Mouse (Mus musculus) layer of hippocampus, adult 6 months (tissue): ENCODE measurements around the gene Gm20920. TPM values are rescaled to one million over a fixed set of nuclear protein-coding genes. Genes with fewer than 3 reads are reported as not detected.

Source experiments
- long read RNA-seq, 2 experiments: library from polyadenylated mRNA; unstranded; transcript quantifications; one replicate each; pipeline ENCODE4 v2.0.0; 2019 to 2020
- polyA plus RNA-seq: library from polyadenylated mRNA; unstranded; fragments of <200 nt; fragmentation: Nextera tagmentation; gene quantifications from 2 replicates; pipeline ENCODE4 v1.2.3, GENCODE M21; 2021

Gene Gm20920
- polyA plus RNA-seq = not detected in 2 replicates
- long read RNA-seq, experiment 1 = 0 reads
- long read RNA-seq, experiment 2 = 0 reads

GRCm38 (mm10) chrY:51851820-51852219, at the start of gene Gm20920:
Gene Gm20920, plus strand, starts transcription at chrY:51852120.

